Mouse (Mus musculus): ENCODE measurements around the gene Fbxl2. TPM values are rescaled to one million over a fixed set of nuclear protein-coding genes. Genes with fewer than 3 reads are reported as not detected.

Fbxl2 gene
- polyA plus RNA-seq, 1 experiment from 2014 or later: 1.8 TPM

- Histone ChIP-seq H3K9ac (ENCODE audit: low read length) (no peak within 1 kb of the TSS), H3K27me3 (ENCODE audit: control insufficient read depth, insufficient read depth, low read length) (peaks cover 42% of the 10 kb centered on the region), H3K4me1 (ENCODE audit: control insufficient read depth, insufficient read depth, low read length) (no peaks in the 10 kb centered on the region), H3K4me3 (ENCODE audit: low read length) (peak within 1 kb of the TSS; percentile 51), H3K4me2 (ENCODE audit: low read depth, low read length) (peak within 1 kb of the TSS; percentile 69), H3K36me3 (ENCODE audit: control insufficient read depth, insufficient read depth) (no peaks in the 10 kb centered on the region), H3K27ac (ENCODE audit: low read length) (no peak within 1 kb of the TSS), H3K9me3 (replicated peaks; ENCODE audit: control insufficient read depth, low read length) (no peaks in the 10 kb centered on the region)
- under 1% methylated on average over 58 of the region's 60 CpGs for WGBS
- no peak for ATAC-seq (replicated peaks; ENCODE audit: extremely low read depth, insufficient read depth, low FRiP score)
These were observed 11.3 kb upstream of the Fbxl2 start, which contains the start of gene Susd5 for GRCm38 (mm10) chr9:114057090-114057796. TSS of gene Susd5 (plus strand) at chr9:114057140.

DNA sequence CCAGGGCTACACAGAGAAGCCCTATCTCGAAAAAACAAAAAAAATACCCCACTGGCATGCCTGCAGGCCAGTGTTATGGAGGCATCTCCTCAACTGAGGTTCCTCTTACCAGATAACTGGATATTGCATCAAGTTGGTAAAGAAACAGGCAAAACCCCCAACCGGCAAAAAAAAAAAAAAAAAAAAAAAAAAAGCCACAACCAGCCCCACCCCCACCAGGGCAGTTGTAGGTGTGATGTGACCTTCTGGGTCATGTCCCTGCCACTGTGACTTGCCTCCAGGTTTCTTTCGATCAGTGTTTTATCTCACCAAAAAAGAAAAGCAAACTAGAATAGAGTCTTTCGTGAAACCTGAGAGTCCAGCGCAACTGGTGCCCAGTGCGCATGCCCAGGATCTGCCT lies 6.9 kb upstream of the Fbxl2 start:
- 70% methylated on average over 6 of the region's 6 CpGs for WGBS
- ATAC-seq (replicated peaks; ENCODE audit: extremely low read depth, insufficient read depth, low FRiP score): no peak
- Histone ChIP-seq H3K27me3 (ENCODE audit: control insufficient read depth, insufficient read depth, low read length) (peaks cover 27% of the 10 kb centered on the region), H3K27ac (ENCODE audit: low read length) (no peak overlapping the region), H3K4me3 (ENCODE audit: low read length) (no peak overlapping the region), H3K9ac (ENCODE audit: low read length) (no peak overlapping the region), H3K36me3 (ENCODE audit: control insufficient read depth, insufficient read depth) (no peaks in the 10 kb centered on the region), H3K4me1 (ENCODE audit: control insufficient read depth, insufficient read depth, low read length) (no peaks in the 10 kb centered on the region), H3K9me3 (replicated peaks; ENCODE audit: control insufficient read depth, low read length) (no peaks in the 10 kb centered on the region; the same call in none of the 2 replicates), H3K4me2 (ENCODE audit: low read depth, low read length) (no peak overlapping the region)

DNA sequence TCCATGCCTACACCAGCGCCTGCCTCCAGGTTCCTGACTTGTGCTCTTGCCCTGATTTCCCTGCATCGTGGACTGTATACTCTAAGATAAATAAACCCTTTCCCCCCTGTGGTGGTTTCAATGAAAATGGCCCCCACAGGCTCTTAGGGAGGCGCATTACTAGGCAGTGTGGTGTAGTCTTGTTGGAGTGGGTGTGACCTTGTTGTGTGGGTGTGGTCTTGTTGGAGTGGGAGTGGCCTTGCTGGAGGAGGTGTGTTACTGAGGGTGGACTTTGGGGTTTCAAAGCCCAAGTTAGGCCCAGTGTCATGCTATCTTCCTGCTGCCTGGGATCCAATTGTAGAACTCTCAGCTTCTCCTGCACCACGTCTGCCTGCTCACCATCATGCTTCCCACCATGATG lies 6.0 kb upstream of the Fbxl2 start:
- no peak overlapping the region for H3K4me2 ChIP-seq (ENCODE audit: low read depth, low read length)
- H3K9ac ChIP-seq (ENCODE audit: low read length): no peak overlapping the region
- H3K27ac ChIP-seq (ENCODE audit: low read length): no peak overlapping the region
- peaks cover 18% of the 10 kb centered on the region for H3K27me3 ChIP-seq (ENCODE audit: control insufficient read depth, insufficient read depth, low read length)
- WGBS: 72% methylated on average over 4 of the region's 4 CpGs
- no peaks in the 10 kb centered on the region for H3K4me1 ChIP-seq (ENCODE audit: control insufficient read depth, insufficient read depth, low read length)
- H3K36me3 ChIP-seq (ENCODE audit: control insufficient read depth, insufficient read depth): no peaks in the 10 kb centered on the region
- H3K9me3 ChIP-seq (replicated peaks; ENCODE audit: control insufficient read depth, low read length): no peaks in the 10 kb centered on the region; the same call in none of the 2 replicates
- no peak overlapping the region for H3K4me3 ChIP-seq (ENCODE audit: low read length)
- ATAC-seq (replicated peaks; ENCODE audit: extremely low read depth, insufficient read depth, low FRiP score): no peak; the same call in 1 of the 2 replicates

GRCm38 (mm10) chr9:114050778-114051177 lies 4.8 kb upstream of the Fbxl2 start:
- Histone ChIP-seq H3K4me1 (ENCODE audit: control insufficient read depth, insufficient read depth, low read length) (no peaks in the 10 kb centered on the region), H3K36me3 (ENCODE audit: control insufficient read depth, insufficient read depth) (no peaks in the 10 kb centered on the region), H3K27me3 (ENCODE audit: control insufficient read depth, insufficient read depth, low read length) (peaks cover 6% of the 10 kb centered on the region), H3K9ac (ENCODE audit: low read length) (no peak overlapping the region), H3K4me2 (ENCODE audit: low read depth, low read length) (no peak overlapping the region), H3K27ac (ENCODE audit: low read length) (no peak overlapping the region), H3K9me3 (replicated peaks; ENCODE audit: control insufficient read depth, low read length) (no peaks in the 10 kb centered on the region; the same call in none of the 2 replicates), H3K4me3 (ENCODE audit: low read length) (no peak overlapping the region)
- ATAC-seq (replicated peaks; ENCODE audit: extremely low read depth, insufficient read depth, low FRiP score): no peak
- WGBS: 81% methylated on average over 16 of the region's 16 CpGs

- Histone ChIP-seq H3K9ac (ENCODE audit: low read length) (no peak overlapping the region), H3K36me3 (ENCODE audit: control insufficient read depth, insufficient read depth) (no peaks in the 10 kb centered on the region), H3K27ac (ENCODE audit: low read length) (no peak overlapping the region), H3K9me3 (replicated peaks; ENCODE audit: control insufficient read depth, low read length) (no peaks in the 10 kb centered on the region; the same call in none of the 2 replicates), H3K4me3 (ENCODE audit: low read length) (no peak overlapping the region), H3K27me3 (ENCODE audit: control insufficient read depth, insufficient read depth, low read length) (peaks cover under 1% of the 10 kb centered on the region; the same call in 1 of the 2 replicates), H3K4me1 (ENCODE audit: control insufficient read depth, insufficient read depth, low read length) (no peaks in the 10 kb centered on the region), H3K4me2 (ENCODE audit: low read depth, low read length) (no peak overlapping the region)
- no peak for ATAC-seq (replicated peaks; ENCODE audit: extremely low read depth, insufficient read depth, low FRiP score)
- 78% methylated on average over 7 of the region's 7 CpGs for WGBS
These were observed 4.1 kb upstream of the Fbxl2 start for GRCm38 (mm10) chr9:114050106-114050505.

GRCm38 (mm10) chr9:114046676-114047075 lies 685 bp upstream of the Fbxl2 start:
- H3K27me3 ChIP-seq (ENCODE audit: control insufficient read depth, insufficient read depth, low read length): no peaks in the 10 kb centered on the region
- H3K4me3 ChIP-seq (ENCODE audit: low read length): no peak overlapping the region
- no peak overlapping the region for H3K9ac ChIP-seq (ENCODE audit: low read length)
- no peak overlapping the region for H3K4me2 ChIP-seq (ENCODE audit: low read depth, low read length)
- H3K9me3 ChIP-seq (replicated peaks; ENCODE audit: control insufficient read depth, low read length): no peaks in the 10 kb centered on the region; the same call in none of the 2 replicates
- ATAC-seq (replicated peaks; ENCODE audit: extremely low read depth, insufficient read depth, low FRiP score): no peak
- no peak overlapping the region for H3K27ac ChIP-seq (ENCODE audit: low read length)
- no peaks in the 10 kb centered on the region for H3K4me1 ChIP-seq (ENCODE audit: control insufficient read depth, insufficient read depth, low read length)
- no peaks in the 10 kb centered on the region for H3K36me3 ChIP-seq (ENCODE audit: control insufficient read depth, insufficient read depth)
- 83% methylated on average over 7 of the region's 7 CpGs for WGBS

DNA sequence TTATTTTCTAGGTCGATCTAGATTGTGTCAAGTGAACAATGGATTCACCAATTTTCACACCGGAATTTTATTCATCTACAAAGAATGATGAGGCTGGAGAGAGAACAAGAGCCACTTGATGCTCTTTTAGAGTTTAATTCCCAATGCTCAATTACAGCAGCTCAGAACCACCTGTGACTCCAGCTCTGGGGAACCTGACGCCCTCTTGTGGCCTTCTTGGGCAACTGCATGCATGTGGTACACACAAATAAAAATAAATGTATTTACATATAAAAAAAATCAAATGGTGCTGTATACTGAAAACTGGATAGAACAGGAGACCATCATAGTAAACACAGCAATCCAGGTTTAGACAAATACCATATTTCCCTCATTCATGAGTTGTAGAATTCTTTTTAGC lies 1.5 kb downstream of the Fbxl2 start:
- no peaks in the 10 kb centered on the region for H3K4me1 ChIP-seq (ENCODE audit: control insufficient read depth, insufficient read depth, low read length)
- no peaks in the 10 kb centered on the region for H3K36me3 ChIP-seq (ENCODE audit: control insufficient read depth, insufficient read depth)
- no peak overlapping the region for H3K4me2 ChIP-seq (ENCODE audit: low read depth, low read length)
- H3K9me3 ChIP-seq (replicated peaks; ENCODE audit: control insufficient read depth, low read length): no peaks in the 10 kb centered on the region; the same call in 1 of the 2 replicates
- no peak overlapping the region for H3K27ac ChIP-seq (ENCODE audit: low read length)
- H3K4me3 ChIP-seq (ENCODE audit: low read length): no peak overlapping the region
- no peaks in the 10 kb centered on the region for H3K27me3 ChIP-seq (ENCODE audit: control insufficient read depth, insufficient read depth, low read length)
- H3K9ac ChIP-seq (ENCODE audit: low read length): no peak overlapping the region
- no peak for ATAC-seq (replicated peaks; ENCODE audit: extremely low read depth, insufficient read depth, low FRiP score)
- WGBS: 54% methylated on average over 3 of the region's 3 CpGs

DNA sequence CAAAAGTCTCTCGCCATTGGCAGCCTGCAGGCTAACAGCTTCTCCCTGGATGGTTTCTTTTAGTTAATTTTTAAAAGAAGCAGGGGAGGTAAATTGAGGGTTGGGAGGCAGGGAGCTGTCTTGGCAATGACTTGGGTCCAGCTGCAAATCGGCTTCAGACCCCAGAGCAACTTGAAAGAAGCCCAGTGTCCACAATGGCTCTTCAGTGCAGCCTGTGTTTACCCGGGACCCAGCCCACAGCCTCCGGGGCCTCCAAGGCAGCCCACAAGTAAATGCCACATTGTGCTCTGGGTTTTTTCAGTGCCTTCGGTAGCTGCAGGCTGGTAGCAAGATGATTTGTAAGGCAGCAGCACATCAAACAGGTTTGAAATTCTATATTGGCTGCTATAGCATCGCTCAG lies 3.5 kb downstream of the Fbxl2 start:
- no peak overlapping the region for H3K4me2 ChIP-seq (ENCODE audit: low read depth, low read length)
- H3K27ac ChIP-seq (ENCODE audit: low read length): no peak overlapping the region
- H3K27me3 ChIP-seq (ENCODE audit: control insufficient read depth, insufficient read depth, low read length): no peaks in the 10 kb centered on the region
- no peaks in the 10 kb centered on the region for H3K9me3 ChIP-seq (replicated peaks; ENCODE audit: control insufficient read depth, low read length)
- H3K4me1 ChIP-seq (ENCODE audit: control insufficient read depth, insufficient read depth, low read length): no peaks in the 10 kb centered on the region
- no peak overlapping the region for H3K9ac ChIP-seq (ENCODE audit: low read length)
- H3K4me3 ChIP-seq (ENCODE audit: low read length): no peak overlapping the region
- H3K36me3 ChIP-seq (ENCODE audit: control insufficient read depth, insufficient read depth): no peaks in the 10 kb centered on the region
- 60% methylated on average over 6 of the region's 6 CpGs for WGBS
- ATAC-seq (replicated peaks; ENCODE audit: extremely low read depth, insufficient read depth, low FRiP score): no peak

GRCm38 (mm10) chr9:114040945-114041344 lies 5.0 kb downstream of the Fbxl2 start:
- Histone ChIP-seq H3K4me1 (ENCODE audit: control insufficient read depth, insufficient read depth, low read length) (no peaks in the 10 kb centered on the region), H3K4me3 (ENCODE audit: low read length) (no peak overlapping the region)
- WGBS: 56% methylated on average over 4 of the region's 4 CpGs

More at GRCm38 (mm10) chr9:114040945-114041344, 5.0 kb downstream of the Fbxl2 start:
- ATAC-seq (replicated peaks; ENCODE audit: extremely low read depth, insufficient read depth, low FRiP score): no peak
- Histone ChIP-seq H3K27me3 (ENCODE audit: control insufficient read depth, insufficient read depth, low read length) (no peaks in the 10 kb centered on the region), H3K27ac (ENCODE audit: low read length) (no peak overlapping the region), H3K4me2 (ENCODE audit: low read depth, low read length) (no peak overlapping the region), H3K36me3 (ENCODE audit: control insufficient read depth, insufficient read depth) (no peaks in the 10 kb centered on the region), H3K9me3 (replicated peaks; ENCODE audit: control insufficient read depth, low read length) (no peaks in the 10 kb centered on the region), H3K9ac (ENCODE audit: low read length) (no peak overlapping the region)

Measured in heart, embryonic 16.5 days (tissue).